Mouse (Mus musculus) bone marrow, adult 2 months (tissue): ENCODE data around the gene Rnf43.

Experiments
- CTCF ChIP-seq: fragments of 200-500 bp; IDR thresholded peaks from 2 replicates; pipeline ENCODE4 v1.5.1; 2011; ENCODE audit warnings: low read length, control low read depth; ENCODE audit not compliant: control insufficient read depth, insufficient read depth
- POLR2A ChIP-seq: fragments of 200-500 bp; IDR thresholded peaks from 2 replicates; pipeline ENCODE4 v1.6.1; 2011; ENCODE audit warnings: low read depth, mild to moderate bottlenecking, control low read depth, low read length, borderline replicate concordance; ENCODE audit not compliant: control insufficient read depth

DNA sequence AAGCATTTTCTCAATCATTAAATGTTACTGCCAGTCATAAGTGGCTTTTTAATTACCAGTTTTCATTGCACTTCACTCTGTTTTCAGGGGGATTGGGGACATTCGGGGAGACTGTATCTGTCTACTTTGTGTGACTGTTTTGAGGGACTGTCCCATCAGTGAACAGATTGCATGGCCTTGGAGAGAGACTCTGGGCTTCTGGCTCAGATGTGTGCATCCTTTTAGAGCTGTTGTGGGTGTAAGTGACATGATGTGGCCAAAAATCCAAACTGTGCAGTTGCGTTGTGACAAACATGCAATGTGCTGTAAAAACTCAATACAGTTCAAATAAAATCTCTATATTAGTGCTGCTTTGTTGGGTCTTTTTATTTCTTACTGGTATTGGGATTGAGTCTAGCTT lies 46.6 kb upstream of the Rnf43 start:
- TF ChIP-seq CTCF = no peak
- no peak for TF ChIP-seq POLR2A
